Mouse (Mus musculus) CH12.LX (cell line): Measurements from ENCODE around the gene Gabra6. TPM values are rescaled to one million over a fixed set of nuclear protein-coding genes. Genes with fewer than 3 reads are reported as not detected.

Source experiments
- DNase-seq: peaks from one replicate; pipeline ENCODE4 v3.0.0-alpha.2; 2013; ENCODE audit errors: extremely low read depth
- H3K27ac ChIP-seq: 2 replicates; pipeline ENCODE4 v1.5.1; 2012; ENCODE audit warnings: low read depth, mild to moderate bottlenecking, control low read depth, moderate library complexity; ENCODE audit not compliant: insufficient read depth
- H3K27me3 ChIP-seq: replicated peaks from 2 replicates; pipeline ENCODE3; 2012; ENCODE audit warnings: inconsistent platforms
- H3K36me3 ChIP-seq, 2 experiments: replicated peaks in 1 of 2; 2 replicates each; pipeline versions ENCODE3 to v1.6.1; 2012; ENCODE audit warnings: inconsistent platforms in 1 of 2, low read length in 1 of 2, mild to moderate bottlenecking in 1 of 2, mixed read lengths in 1 of 2, moderate library complexity in 1 of 2; ENCODE audit not compliant: control insufficient read depth in 1 of 2, insufficient read depth in 1 of 2
- H3K4me1 ChIP-seq, 2 experiments: 2 replicates each; pipeline ENCODE4 v1.6.1; 2012; ENCODE audit warnings: inconsistent platforms in 1 of 2, moderate library complexity in 1 of 2; ENCODE audit not compliant: insufficient read depth in 2 of 2, control insufficient read depth in 1 of 2
- H3K4me2 ChIP-seq: 2 replicates; pipeline ENCODE4 v1.6.1; 2012; ENCODE audit warnings: low read depth, mild to moderate bottlenecking, control low read depth; ENCODE audit not compliant: poor library complexity, insufficient read depth, severe bottlenecking
- H3K4me3 ChIP-seq, 3 experiments: fragments of 150-350 bp in 1 of 3; sonication (generic) in 1 of 3; replicated peaks in 1 of 3; 2 replicates each; pipeline versions ENCODE3 to v1.5.1; 2011 to 2012; ENCODE audit warnings: low read depth in 2 of 3, low read length in 2 of 3, mild to moderate bottlenecking in 2 of 3, moderate library complexity in 2 of 3, control low read depth in 1 of 3, improper control_type of control experiment in 1 of 3, inconsistent platforms in 1 of 3, mixed read lengths in 1 of 3; ENCODE audit not compliant: poor library complexity in 1 of 3
- H3K79me2 ChIP-seq: replicated peaks from 2 replicates; pipeline ENCODE4 v1.6.1; 2012; ENCODE audit warnings: mild to moderate bottlenecking, moderate library complexity; ENCODE audit not compliant: control insufficient read depth, poor library complexity, insufficient read depth, severe bottlenecking; ENCODE audit errors: extremely low read depth
- H3K9ac ChIP-seq: 2 replicates; pipeline ENCODE4 v1.6.1; 2012; ENCODE audit warnings: low read depth, mild to moderate bottlenecking, control low read depth, moderate library complexity; ENCODE audit not compliant: insufficient read depth
- H3K9me3 ChIP-seq: replicated peaks from 2 replicates; pipeline ENCODE3; 2012; ENCODE audit warnings: low read length, inconsistent platforms, mixed read lengths
- CHD1 ChIP-seq: IDR thresholded peaks from 2 replicates; pipeline ENCODE4 v1.6.1; 2012; ENCODE audit warnings: low read depth, low read length, improper control_type of control experiment, inconsistent platforms
- E2F4 ChIP-seq: IDR thresholded peaks from 2 replicates; pipeline ENCODE4 v1.6.1; 2011; ENCODE audit warnings: low read depth, low read length, improper control_type of control experiment; ENCODE audit not compliant: insufficient replicate concordance
- EP300 ChIP-seq: IDR thresholded peaks from 2 replicates; pipeline ENCODE4 v1.6.1; 2011; ENCODE audit warnings: low read length, improper control_type of control experiment
- GABPA ChIP-seq: IDR thresholded peaks from 2 replicates; pipeline ENCODE4 v1.6.1; 2012; ENCODE audit warnings: low read depth, low read length, improper control_type of control experiment, inconsistent platforms; ENCODE audit not compliant: insufficient replicate concordance
- KAT2A ChIP-seq: IDR thresholded peaks from 2 replicates; pipeline ENCODE4 v1.6.1; 2012; ENCODE audit warnings: low read length, improper control_type of control experiment, inconsistent platforms; ENCODE audit not compliant: insufficient replicate concordance
- MAFK ChIP-seq: IDR thresholded peaks from 2 replicates; pipeline ENCODE4 v1.6.1; 2011; ENCODE audit warnings: low read length, improper control_type of control experiment; ENCODE audit not compliant: insufficient replicate concordance
- NRF1 ChIP-seq: IDR thresholded peaks from 2 replicates; pipeline ENCODE4 v1.6.1; 2014; ENCODE audit warnings: low read depth, mild to moderate bottlenecking, inconsistent platforms, low read length, improper control_type of control experiment, moderate library complexity
- PAX5 ChIP-seq: IDR thresholded peaks from 2 replicates; pipeline ENCODE4 v1.6.1; 2012; ENCODE audit warnings: low read length, inconsistent platforms, mixed read lengths
- RAD21 ChIP-seq: IDR thresholded peaks from 2 replicates; pipeline ENCODE4 v1.6.1; 2011; ENCODE audit warnings: low read depth, mild to moderate bottlenecking, low read length, improper control_type of control experiment, moderate library complexity
- RCOR1 ChIP-seq: conservative IDR thresholded peaks from 2 replicates; pipeline ENCODE4 v1.6.1; 2012; ENCODE audit warnings: low read depth, mild to moderate bottlenecking, inconsistent platforms, low read length, improper control_type of control experiment
- UBTF ChIP-seq: IDR thresholded peaks from 2 replicates; pipeline ENCODE4 v1.6.1; 2012; ENCODE audit warnings: low read depth, mild to moderate bottlenecking, inconsistent platforms, low read length, improper control_type of control experiment, moderate library complexity
- ZNF384 ChIP-seq: IDR thresholded peaks from 2 replicates; pipeline ENCODE4 v1.6.1; 2012; ENCODE audit warnings: low read depth, low read length, improper control_type of control experiment, inconsistent platforms
- dilution Hi-C: fragments of 300-500 bp; cut with MboI; formaldehyde crosslinking; loops from 2 replicates; pipeline ENCODE4 v1.14.3; 2020; ENCODE audit warnings: low sequenced_read_pairs; ENCODE audit not compliant: extremely low pct_unique_long_range_greater_than_20kb, extremely low pct_ligation_motif_present
- in situ Hi-C: fragments of 300-500 bp; cut with MboI; formaldehyde crosslinking; loops from 3 replicates; pipeline ENCODE4 v1.14.3; 2019; ENCODE audit warnings: low sequenced_read_pairs, low pct_ligation_motif_present, low pct_unique_long_range_greater_than_20kb, mixed read lengths
- polyA plus RNA-seq: library from polyadenylated mRNA; unstranded; fragments of >175 nt; gene quantifications from 2 replicates; pipeline ENCODE4 v1.2.1, GENCODE M21; 2012; ENCODE audit warnings: low read depth; ENCODE audit not compliant: insufficient read length
- total RNA-seq, 2 experiments: library from RNA; depleted of rRNA; stranded (reverse); fragments of 300-350 nt in 1 of 2; fragments of >200 nt in 1 of 2; gene quantifications; 2 replicates each; pipeline ENCODE4 v1.2.3; 2012 to 2014

The Gabra6 gene
- total and polyA plus RNA-seq, 3 experiments: not detected

DNA sequence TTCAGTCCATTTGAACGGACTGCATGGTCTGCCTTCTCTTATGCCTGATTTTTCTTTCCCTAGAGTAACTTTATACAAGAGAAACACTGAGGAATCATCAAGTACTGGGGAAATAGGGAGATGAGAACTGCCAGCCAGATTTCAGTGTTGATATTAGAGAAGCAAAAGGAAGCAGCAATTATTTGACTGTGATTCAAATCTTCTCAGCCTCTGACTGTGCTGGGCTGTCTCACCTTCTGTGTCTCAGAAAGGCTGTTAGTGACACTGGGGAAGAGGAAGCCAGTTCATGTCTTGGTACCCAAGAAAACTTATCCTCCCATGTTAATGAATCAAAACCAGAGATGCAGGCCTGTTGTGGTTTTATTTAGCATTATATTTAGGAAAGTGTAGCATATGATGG is 14.8 kb downstream of the Gabra6 start:
- Histone ChIP-seq H3K79me2 (no peaks in the 10 kb centered on the region), H3K4me1 (no peaks in the 10 kb centered on the region), H3K27me3 (no peaks in the 10 kb centered on the region), H3K4me3 (no peak overlapping the region), H3K4me2 (no peak overlapping the region), H3K36me3 (no peaks in the 10 kb centered on the region), H3K27ac (no peak overlapping the region), H3K9ac (no peak overlapping the region), H3K9me3 (no peaks in the 10 kb centered on the region)
- dilution Hi-C loops (no loop called here), in situ Hi-C loops (no loop called here)
- TF ChIP-seq NRF1: no peak
- TF ChIP-seq UBTF: no peak
- TF ChIP-seq RAD21: no peak
- TF ChIP-seq GABPA: no peak
- TF ChIP-seq PAX5: no peak
- no peak for TF ChIP-seq EP300
- no peak for TF ChIP-seq KAT2A
- no peak for TF ChIP-seq RCOR1
- DNase-seq: no peak

GRCm38 (mm10) chr11:42258978-42259377 is 61.9 kb downstream of the Gabra6 start:
- in situ Hi-C loops: no loop called here
- Histone ChIP-seq H3K9ac (no peak overlapping the region), H3K4me3 (no peak overlapping the region), H3K36me3 (no peaks in the 10 kb centered on the region), H3K79me2 (no peaks in the 10 kb centered on the region), H3K4me2 (no peak overlapping the region), H3K27ac (no peak overlapping the region), H3K4me1 (no peaks in the 10 kb centered on the region), H3K9me3 (no peaks in the 10 kb centered on the region), H3K27me3 (no peaks in the 10 kb centered on the region)
- TF ChIP-seq MAFK (no peak), E2F4 (no peak), ZNF384 (no peak), CHD1 (no peak)
- DNase-seq: no peak
- dilution Hi-C loops: no loop called here

Other genes with a start within 250 kb of the Gabra6 start
- not detected in 2 replicates for gene Gabra1, start 138.1 kb downstream of the Gabra6 start, total RNA-seq (2012; rRNA removed)
- gene Gabra1, start 138.1 kb downstream of the Gabra6 start, total RNA-seq (2014; rRNA removed): not detected in 2 replicates
- gene Gabra1, start 138.1 kb downstream of the Gabra6 start, polyA plus RNA-seq: not detected in 2 replicates
- gene Gabrb2, start 98.7 kb upstream of the Gabra6 start, total RNA-seq (2012; rRNA removed): not detected in 2 replicates
- gene Gabrb2, start 98.7 kb upstream of the Gabra6 start, total RNA-seq (2014; rRNA removed): not detected in 2 replicates
- gene Gabrb2, start 98.7 kb upstream of the Gabra6 start, polyA plus RNA-seq: not detected in 2 replicates